Mouse (Mus musculus) adrenal gland, postnatal 14 days (tissue): ENCODE measurements around the gene Tsen2. TPM values are rescaled to one million over a fixed set of nuclear protein-coding genes. Genes with fewer than 3 reads are reported as not detected.

Experiments used
- DNase-seq: peaks from one replicate; pipeline ENCODE4 v3.0.0; 2021; ENCODE audit warnings: mixed read lengths
- long read RNA-seq, 2 experiments: library from polyadenylated mRNA; stranded (forward); transcript quantifications; one replicate each; pipeline ENCODE4 v2.0.0; 2021
- total RNA-seq: library from RNA; stranded (reverse); gene quantifications from 2 replicates; pipeline ENCODE4 v1.2.3, GENCODE M21; 2021

Gene Tsen2
- 10.6 and 12.4 TPM in 2 replicates for total RNA-seq
- long read RNA-seq, experiment 1, transcript Tsen2-201 (12 exons, 2,106 nt): major isoform, 18 of 30 reads
- long read RNA-seq, experiment 1, partial matches to known transcripts: 10 of 30 reads
- long read RNA-seq, experiment 1, other reads (novel, unspliced or antisense): 2 of 30 reads
- long read RNA-seq, experiment 2, transcript Tsen2-201 (12 exons, 2,106 nt): major isoform, 9 of 19 reads
- long read RNA-seq, experiment 2, partial matches to known transcripts: 8 of 19 reads
- long read RNA-seq, experiment 2, other reads (novel, unspliced or antisense): 2 of 19 reads

GRCm38 (mm10) chr6:115544442-115544970 is at the start of gene Tsen2:
Gene Tsen2, plus strand, starts transcription at chr6:115544664.
- peak; percentile 98 for DNase-seq

GRCm38 (mm10) chr6:115499540-115499939 is 44.9 kb upstream of the Tsen2 start:
- peak; percentile 73 for DNase-seq

GRCm38 (mm10) chr6:115500234-115500633 is 44.2 kb upstream of the Tsen2 start:
- no peak for DNase-seq

GRCm38 (mm10) chr6:115501131-115501530 is 43.3 kb upstream of the Tsen2 start:
- peak; percentile 83 for DNase-seq

GRCm38 (mm10) chr6:115503038-115503437 is 41.4 kb upstream of the Tsen2 start:
- no peak for DNase-seq

GRCm38 (mm10) chr6:115503549-115504159 is 40.8 kb upstream of the Tsen2 start:
- DNase-seq: no peak

- no peak for DNase-seq
These were observed 40.3 kb upstream of the Tsen2 start for GRCm38 (mm10) chr6:115504160-115504558.

GRCm38 (mm10) chr6:115504915-115505314 is 39.5 kb upstream of the Tsen2 start:
- DNase-seq: no peak

GRCm38 (mm10) chr6:115506425-115506824 is 38.0 kb upstream of the Tsen2 start:
- no peak for DNase-seq

GRCm38 (mm10) chr6:115511447-115511846 is 33.0 kb upstream of the Tsen2 start:
- peak; percentile 73 for DNase-seq

GRCm38 (mm10) chr6:115513207-115513606 is 31.3 kb upstream of the Tsen2 start:
- DNase-seq: no peak

- no peak for DNase-seq
These were observed 26.6 kb upstream of the Tsen2 start for GRCm38 (mm10) chr6:115517904-115518303.

GRCm38 (mm10) chr6:115518352-115518751 is 26.1 kb upstream of the Tsen2 start:
- no peak for DNase-seq

- peak; percentile 78 for DNase-seq
These were observed 25.2 kb upstream of the Tsen2 start for GRCm38 (mm10) chr6:115519275-115519699.

GRCm38 (mm10) chr6:115521923-115522322 is 22.5 kb upstream of the Tsen2 start:
- DNase-seq: no peak

- DNase-seq: no peak
These were observed 21.7 kb upstream of the Tsen2 start for GRCm38 (mm10) chr6:115522691-115523146.

- peak; percentile 71 for DNase-seq
These were observed 21.3 kb upstream of the Tsen2 start for GRCm38 (mm10) chr6:115523201-115523600.

GRCm38 (mm10) chr6:115524449-115524990 is 19.9 kb upstream of the Tsen2 start:
- no peak for DNase-seq

- no peak for DNase-seq
These were observed 17.0 kb upstream of the Tsen2 start for GRCm38 (mm10) chr6:115527418-115527817.

- no peak for DNase-seq
These were observed 16.1 kb upstream of the Tsen2 start for GRCm38 (mm10) chr6:115528372-115528771.

- DNase-seq: peak; percentile 76
These were observed 9.8 kb upstream of the Tsen2 start for GRCm38 (mm10) chr6:115534617-115535016.

- DNase-seq: no peak
These were observed 8.3 kb upstream of the Tsen2 start for GRCm38 (mm10) chr6:115536169-115536568.
